Mouse (Mus musculus) heart, postnatal 0 days (tissue): ENCODE results near the gene Acsl6.

Experiments used
- CTCF ChIP-seq: IDR thresholded peaks from 2 replicates; pipeline ENCODE4 v1.5.1; 2016; ENCODE audit warnings: antibody characterized with exemption, control low read depth, low read depth
- EP300 ChIP-seq: IDR thresholded peaks from 2 replicates; pipeline ENCODE4 v1.6.1; 2016; ENCODE audit warnings: antibody characterized with exemption, low read depth

- TF ChIP-seq CTCF = peak; percentile 15; the same call in 1 of the 2 replicates
- no peak for TF ChIP-seq EP300
Observed at GRCm38 (mm10) chr11:54263405-54264031, 40.1 kb upstream of the Acsl6 start.
